Mouse (Mus musculus) heart, adult 9 months (tissue): ENCODE measurements at regions not wholly inside any gene's neighbourhood (a gene's known extent, or its start where the extent isn't known, plus 50 kb on each side); places are given as distances from the start of the nearest gene placed in this dataset.

Experiments used
- DNase-seq, 2 experiments: peaks; one replicate each; pipeline ENCODE4 v3.0.0; 2022; ENCODE audit warnings: low spot score in 2 of 2

DNA sequence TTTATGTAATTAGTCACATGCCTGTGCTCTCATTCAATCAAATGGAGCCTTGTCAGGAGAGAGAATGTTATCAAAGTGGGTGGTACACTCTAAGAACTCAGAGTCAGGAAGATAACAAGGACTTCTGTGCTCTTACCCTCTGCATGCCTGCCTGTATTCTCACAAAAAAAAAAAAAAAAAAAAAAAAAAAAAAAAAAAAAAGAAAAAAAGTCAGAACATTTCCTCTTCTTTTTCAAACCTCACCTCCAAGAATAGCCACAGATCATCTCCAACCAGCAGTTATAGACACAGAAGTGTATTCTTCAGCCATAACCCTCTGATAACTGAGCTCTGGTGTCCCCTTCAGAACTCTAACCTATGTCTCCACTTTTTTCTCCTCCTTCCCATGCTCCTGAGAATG is 77.5 kb downstream of the Abo start:
- no peak for DNase-seq

DNA sequence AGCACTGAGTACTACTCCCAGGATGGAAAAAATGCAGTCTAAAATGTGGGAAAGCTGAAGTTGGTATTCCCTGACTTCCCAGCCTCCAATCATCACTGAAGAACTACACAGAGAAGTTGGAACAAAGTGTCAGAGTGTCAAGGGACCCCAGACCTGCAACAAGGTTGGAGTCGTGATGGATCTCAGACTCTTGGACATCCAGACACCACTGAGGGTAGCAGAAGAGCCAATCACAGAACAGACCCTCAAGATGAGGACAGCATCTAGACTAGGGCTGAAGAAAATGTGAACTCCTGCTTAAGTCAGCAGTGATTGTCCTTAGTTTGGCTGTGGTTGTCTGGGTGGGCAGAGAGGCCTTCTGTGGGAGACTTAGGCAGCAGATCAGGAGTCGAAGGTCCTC is 87.8 kb downstream of the Abo start:
- no peak for DNase-seq

- DNase-seq, result no peak
Observed at GRCm38 (mm10) chr2:26753357-26753756, 82.3 kb upstream of the Lcn4 start.

DNA sequence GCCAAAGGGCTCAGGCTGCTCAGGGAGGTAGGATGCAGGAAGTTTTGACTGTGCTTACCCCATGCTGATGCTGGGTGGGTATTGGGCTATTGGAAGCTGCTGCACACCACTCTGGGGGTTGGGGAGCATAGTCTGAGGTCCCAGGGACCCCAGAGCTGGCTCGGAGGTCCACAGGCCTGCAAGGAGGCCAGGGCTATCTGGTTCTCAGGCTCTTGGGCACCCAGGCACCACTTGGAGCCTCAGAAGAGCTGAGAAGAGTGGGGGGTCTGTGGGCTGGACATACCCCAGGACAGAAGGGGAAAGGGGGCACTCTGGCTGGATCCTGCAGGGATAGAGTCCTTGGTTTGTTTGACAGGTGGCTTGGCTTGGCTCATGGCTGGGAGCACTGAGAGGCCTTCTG is 80.8 kb upstream of the Lcn4 start:
- DNase-seq, result no peak

- peak; percentile 15 to 33 for DNase-seq
Observed at GRCm38 (mm10) chr2:26744341-26744740, 73.3 kb upstream of the Lcn4 start.

- no peak for DNase-seq
Observed at GRCm38 (mm10) chr2:26738926-26739325, 67.8 kb upstream of the Lcn4 start.

GRCm38 (mm10) chr2:26737725-26738124 is 66.6 kb upstream of the Lcn4 start:
- DNase-seq, result no peak
